Mouse (Mus musculus) C2C12 (cell line): Measurements from ENCODE around the gene Eya2.
A peak's percentile ranks its signal among the peaks of the same experiment; 100 is the strongest.

ENCODE experiments used
- CTCF ChIP-seq: IDR thresholded peaks from one replicate; pipeline ENCODE4 v1.5.1; 2011; ENCODE audit not compliant: control insufficient read depth, insufficient read depth, insufficient read length
- MAX ChIP-seq: IDR thresholded peaks from one replicate; pipeline ENCODE4 v1.6.1; 2011; ENCODE audit warnings: mild to moderate bottlenecking, control low read depth
- MYOG ChIP-seq: IDR thresholded peaks from one replicate; pipeline ENCODE4 v1.6.1; 2011; ENCODE audit not compliant: control insufficient read depth, insufficient read length; ENCODE audit errors: extremely low read depth

GRCm38 (mm10) chr2:165818985-165819948 lies 224.4 kb downstream of the Eya2 start:
- peak; percentile 51 for TF ChIP-seq CTCF
- TF ChIP-seq MYOG: no peak
- no peak for TF ChIP-seq MAX
